Mouse (Mus musculus): Measurements from ENCODE around the gene Sec14l1. TPM values are rescaled to one million over a fixed set of nuclear protein-coding genes. Genes with fewer than 3 reads are reported as not detected.
A peak's percentile ranks its signal among the peaks of the same experiment; 100 is the strongest.

The Sec14l1 gene
- polyA plus RNA-seq, 1 experiment from 2014 or later, result 46.7 TPM

GRCm38 (mm10) chr11:117156725-117157124 is 41.8 kb downstream of the Sec14l1 start:
- 6% methylated on average over 13 of the region's 15 CpGs for WGBS

GRCm38 (mm10) chr11:117158343-117158742 is 43.4 kb downstream of the Sec14l1 start:
- H3K27ac ChIP-seq, result peak overlapping the region; percentile 22; the same call in 1 of the 2 replicates
- H3K4me3 ChIP-seq, result no peak overlapping the region
- peaks cover 32% of the 10 kb centered on the region for H3K4me1 ChIP-seq
- 0 out of 2 replicates have a peak, but pooled peaks cover 8% of the 10 kb centered on the region for H3K27me3 ChIP-seq (ENCODE audit: poor library complexity, severe bottlenecking)
- peaks cover 60% of the 10 kb centered on the region for H3K36me3 ChIP-seq (replicated peaks)
- 92% methylated on average over 11 of the region's 11 CpGs for WGBS
- H3K9me3 ChIP-seq, result no peaks in the 10 kb centered on the region
- no peak for DNase-seq (ENCODE audit: extremely low spot score, low spot score)

More at GRCm38 (mm10) chr11:117156725-117157124, 41.8 kb downstream of the Sec14l1 start:
- H3K36me3 ChIP-seq (replicated peaks), result peaks cover 74% of the 10 kb centered on the region
- H3K27ac ChIP-seq, result peak overlapping the region; percentile 71
- no peaks in the 10 kb centered on the region for H3K9me3 ChIP-seq
- peak overlapping the region; percentile 33 for H3K4me3 ChIP-seq
- peak; percentile 82 for DNase-seq (ENCODE audit: extremely low spot score, low spot score)
- H3K27me3 ChIP-seq (ENCODE audit: poor library complexity, severe bottlenecking), result 0 out of 2 replicates have a peak, but pooled peaks cover 8% of the 10 kb centered on the region
- H3K4me1 ChIP-seq, result peaks cover 39% of the 10 kb centered on the region

- H3K36me3 ChIP-seq (replicated peaks), result peaks cover 51% of the 10 kb centered on the region
- H3K27me3 ChIP-seq (ENCODE audit: poor library complexity, severe bottlenecking), result 0 out of 2 replicates have a peak, but pooled peaks cover 8% of the 10 kb centered on the region
- H3K4me3 ChIP-seq, result no peak overlapping the region
- 93% methylated on average over 13 of the region's 13 CpGs for WGBS
- no peak for DNase-seq (ENCODE audit: extremely low spot score, low spot score)
- peaks cover 4% of the 10 kb centered on the region; the same call in 1 of the 2 replicates for H3K9me3 ChIP-seq
- H3K4me1 ChIP-seq, result peaks cover 21% of the 10 kb centered on the region
- no peak overlapping the region for H3K27ac ChIP-seq
These were observed 44.4 kb downstream of the Sec14l1 start for GRCm38 (mm10) chr11:117159257-117159945.

GRCm38 (mm10) chr11:117159946-117160307 is 45.0 kb downstream of the Sec14l1 start:
- 94% methylated on average over 5 of the region's 5 CpGs for WGBS
- Histone ChIP-seq H3K27me3 (ENCODE audit: poor library complexity, severe bottlenecking) (0 out of 2 replicates have a peak, but pooled peaks cover 8% of the 10 kb centered on the region), H3K9me3 (peaks cover 4% of the 10 kb centered on the region; the same call in 1 of the 2 replicates), H3K4me1 (peaks cover 17% of the 10 kb centered on the region), H3K4me3 (no peak overlapping the region), H3K27ac (no peak overlapping the region), H3K36me3 (replicated peaks) (peaks cover 45% of the 10 kb centered on the region)
- DNase-seq (ENCODE audit: extremely low spot score, low spot score), result no peak

GRCm38 (mm10) chr11:117160791-117161190 is 45.8 kb downstream of the Sec14l1 start:
- H3K9me3 ChIP-seq, result peaks cover 4% of the 10 kb centered on the region; the same call in 1 of the 2 replicates
- H3K27me3 ChIP-seq (ENCODE audit: poor library complexity, severe bottlenecking), result 0 out of 2 replicates have a peak, but pooled peaks cover 2% of the 10 kb centered on the region
- peaks cover 37% of the 10 kb centered on the region for H3K36me3 ChIP-seq (replicated peaks)
- H3K4me1 ChIP-seq, result peaks cover 15% of the 10 kb centered on the region
- no peak for DNase-seq (ENCODE audit: extremely low spot score, low spot score)
- H3K27ac ChIP-seq, result no peak overlapping the region
- 94% methylated on average over 12 of the region's 12 CpGs for WGBS
- no peak overlapping the region for H3K4me3 ChIP-seq

GRCm38 (mm10) chr11:117161574-117161973 is 46.6 kb downstream of the Sec14l1 start:
- H3K27ac ChIP-seq, result no peak overlapping the region
- no peak overlapping the region for H3K4me3 ChIP-seq
- no peak for DNase-seq (ENCODE audit: extremely low spot score, low spot score)
- peaks cover 4% of the 10 kb centered on the region; the same call in 1 of the 2 replicates for H3K9me3 ChIP-seq
- peaks cover 13% of the 10 kb centered on the region for H3K4me1 ChIP-seq
- WGBS, result 77% methylated on average over 8 of the region's 8 CpGs
- H3K36me3 ChIP-seq (replicated peaks), result peaks cover 34% of the 10 kb centered on the region
- no peaks in the 10 kb centered on the region for H3K27me3 ChIP-seq (ENCODE audit: poor library complexity, severe bottlenecking)

GRCm38 (mm10) chr11:117163098-117163497 is 48.1 kb downstream of the Sec14l1 start:
- Histone ChIP-seq H3K36me3 (replicated peaks) (peaks cover 22% of the 10 kb centered on the region), H3K27me3 (ENCODE audit: poor library complexity, severe bottlenecking) (no peaks in the 10 kb centered on the region), H3K27ac (no peak overlapping the region), H3K9me3 (peaks cover 4% of the 10 kb centered on the region; the same call in 1 of the 2 replicates), H3K4me1 (0 out of 2 replicates have a peak, but pooled peaks cover 8% of the 10 kb centered on the region), H3K4me3 (no peak overlapping the region)
- DNase-seq (ENCODE audit: extremely low spot score, low spot score), result no peak
- WGBS, result 80% methylated on average over 9 of the region's 9 CpGs

- Histone ChIP-seq H3K36me3 (replicated peaks) (peaks cover 15% of the 10 kb centered on the region), H3K9me3 (peaks cover 4% of the 10 kb centered on the region; the same call in 1 of the 2 replicates), H3K4me1 (0 out of 2 replicates have a peak, but pooled peaks cover 8% of the 10 kb centered on the region), H3K4me3 (no peak overlapping the region), H3K27ac (no peak overlapping the region), H3K27me3 (ENCODE audit: poor library complexity, severe bottlenecking) (no peaks in the 10 kb centered on the region)
- WGBS, result 94% methylated on average over 6 of the region's 6 CpGs
- DNase-seq (ENCODE audit: extremely low spot score, low spot score), result no peak
These were observed 48.8 kb downstream of the Sec14l1 start for GRCm38 (mm10) chr11:117163771-117164170.

- WGBS, result 90% methylated on average over 20 of the region's 20 CpGs
- Histone ChIP-seq H3K27me3 (ENCODE audit: poor library complexity, severe bottlenecking) (no peaks in the 10 kb centered on the region), H3K27ac (no peak overlapping the region), H3K9me3 (peaks cover 9% of the 10 kb centered on the region; the same call in 1 of the 2 replicates), H3K4me3 (no peak overlapping the region), H3K36me3 (replicated peaks) (no peaks in the 10 kb centered on the region), H3K4me1 (peaks cover 11% of the 10 kb centered on the region; the same call in 1 of the 2 replicates)
- DNase-seq (ENCODE audit: extremely low spot score, low spot score), result no peak
These were observed 53.5 kb downstream of the Sec14l1 start for GRCm38 (mm10) chr11:117168278-117169087.

- peaks cover 18% of the 10 kb centered on the region for H3K4me1 ChIP-seq
- no peaks in the 10 kb centered on the region for H3K27me3 ChIP-seq (ENCODE audit: poor library complexity, severe bottlenecking)
- no peak for DNase-seq (ENCODE audit: extremely low spot score, low spot score)
- no peak overlapping the region for H3K4me3 ChIP-seq
- no peak overlapping the region for H3K27ac ChIP-seq
- H3K9me3 ChIP-seq, result peaks cover 6% of the 10 kb centered on the region; the same call in 1 of the 2 replicates
- WGBS, result 95% methylated on average over 11 of the region's 11 CpGs
- H3K36me3 ChIP-seq (replicated peaks), result no peaks in the 10 kb centered on the region
These were observed 54.2 kb downstream of the Sec14l1 start for GRCm38 (mm10) chr11:117169088-117169635.

- Histone ChIP-seq H3K4me1 (peaks cover 26% of the 10 kb centered on the region), H3K27ac (no peak overlapping the region), H3K4me3 (no peak overlapping the region), H3K27me3 (ENCODE audit: poor library complexity, severe bottlenecking) (no peaks in the 10 kb centered on the region), H3K36me3 (replicated peaks) (no peaks in the 10 kb centered on the region), H3K9me3 (peaks cover 6% of the 10 kb centered on the region; the same call in 1 of the 2 replicates)
- 93% methylated on average over 19 of the region's 19 CpGs for WGBS
- DNase-seq (ENCODE audit: extremely low spot score, low spot score), result no peak
These were observed 55.0 kb downstream of the Sec14l1 start for GRCm38 (mm10) chr11:117169801-117170565.

Data from forebrain, embryonic 10.5 days (tissue).